Mouse (Mus musculus): ENCODE measurements around the gene E2f4. TPM values are rescaled to one million over a fixed set of nuclear protein-coding genes. Genes with fewer than 3 reads are reported as not detected.
A peak's percentile ranks its signal among the peaks of the same experiment; 100 is the strongest.

E2f4 gene
- polyA plus RNA-seq, 1 experiment from 2014 or later, result 95.8 TPM

DNA sequence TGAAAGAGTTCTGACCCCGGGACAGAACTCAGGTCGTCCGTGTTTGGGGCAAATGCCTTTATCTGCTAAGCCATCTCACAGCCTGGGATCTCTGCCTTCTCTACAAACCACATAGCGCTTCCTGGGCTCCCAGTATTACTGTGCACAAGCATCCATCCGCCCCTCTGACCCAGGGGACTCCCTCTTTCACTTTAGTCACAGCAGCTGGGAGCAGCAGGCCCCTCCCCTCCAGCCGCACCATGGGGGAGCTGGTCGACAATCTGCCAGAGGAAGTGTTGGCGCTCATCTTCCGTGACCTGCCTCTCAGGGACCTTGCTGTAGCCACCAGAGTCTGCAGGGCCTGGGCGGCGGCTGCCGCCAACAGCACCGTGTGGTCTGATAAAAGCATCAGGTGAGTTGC is 30.7 kb upstream of the E2f4 start:
- Histone ChIP-seq H3K4me2 (replicated peaks; ENCODE audit: low read depth, low read length) (no peak overlapping the region), H3K9me3 (ENCODE audit: control insufficient read depth, low read depth, low read length) (no peaks in the 10 kb centered on the region)
- no peak for ATAC-seq (ENCODE audit: insufficient number of reproducible peaks, insufficient read depth, low FRiP score, low read depth)

DNA sequence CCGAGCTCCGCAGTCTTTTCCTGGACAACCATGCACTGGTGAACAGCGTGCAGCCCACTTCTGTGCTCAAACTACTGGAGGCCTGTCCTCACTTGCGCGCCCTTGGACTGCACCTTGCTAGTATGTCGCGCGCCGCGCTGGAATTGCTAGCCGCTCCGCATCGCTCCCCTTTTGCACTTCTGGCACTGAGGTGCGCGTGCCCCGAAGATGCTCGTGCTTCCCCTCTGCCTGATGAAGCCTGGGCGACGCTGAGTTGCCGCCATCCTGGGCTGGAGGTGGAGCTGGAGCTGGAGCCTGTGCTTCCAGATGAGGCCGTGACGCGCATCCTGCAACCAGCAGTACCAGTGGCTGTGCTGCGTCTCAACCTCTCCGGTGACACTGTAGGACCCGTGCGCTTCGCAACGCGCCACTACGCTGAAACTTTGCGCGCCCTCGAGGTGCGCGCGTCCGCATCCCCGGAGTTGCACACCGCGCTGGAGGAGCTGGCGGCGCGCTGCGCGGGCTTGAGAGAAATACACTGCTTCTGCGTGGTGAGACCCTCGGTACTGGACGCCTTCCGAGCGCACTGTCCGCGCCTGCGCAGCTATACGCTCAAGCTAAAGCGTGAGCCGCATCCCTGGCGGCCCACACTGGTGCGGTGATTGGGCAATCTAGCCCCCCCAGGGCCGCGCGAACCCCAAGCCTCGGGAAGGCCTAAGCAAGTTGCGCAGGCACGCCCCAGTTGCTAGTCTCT is 29.0 kb upstream of the E2f4 start:
- H3K27me3 ChIP-seq (ENCODE audit: control insufficient read depth, insufficient read depth, low read length), result peaks cover 55% of the 10 kb centered on the region
- peak overlapping the region; percentile 76 for H3K4me2 ChIP-seq (replicated peaks; ENCODE audit: low read depth, low read length)
- under 1% methylated on average over 65 of the region's 65 CpGs for WGBS
- H3K4me3 ChIP-seq (ENCODE audit: low read depth, low read length), result peak overlapping the region; percentile 40
- H3K27ac ChIP-seq (ENCODE audit: low read length), result no peak overlapping the region
- H3K4me1 ChIP-seq (ENCODE audit: control insufficient read depth, insufficient read depth, low read length), result peaks cover 21% of the 10 kb centered on the region
- peak; percentile 38 for ATAC-seq (ENCODE audit: insufficient number of reproducible peaks, insufficient read depth, low FRiP score, low read depth)
- H3K36me3 ChIP-seq (ENCODE audit: control insufficient read depth, insufficient read depth, low read length), result no peaks in the 10 kb centered on the region
- H3K9me3 ChIP-seq (ENCODE audit: control insufficient read depth, low read depth, low read length), result no peaks in the 10 kb centered on the region
- H3K9ac ChIP-seq (replicated peaks; ENCODE audit: low read depth, low read length), result no peak overlapping the region; the same call in 1 of the 2 replicates

More for the DNA sequence above, 30.7 kb upstream of the E2f4 start:
- 26% methylated on average over 13 of the region's 13 CpGs for WGBS
- Histone ChIP-seq H3K27me3 (ENCODE audit: control insufficient read depth, insufficient read depth, low read length) (peaks cover 45% of the 10 kb centered on the region), H3K27ac (ENCODE audit: low read length) (no peak overlapping the region), H3K4me1 (ENCODE audit: control insufficient read depth, insufficient read depth, low read length) (peaks cover 21% of the 10 kb centered on the region), H3K9ac (replicated peaks; ENCODE audit: low read depth, low read length) (no peak overlapping the region), H3K4me3 (ENCODE audit: low read depth, low read length) (no peak overlapping the region), H3K36me3 (ENCODE audit: control insufficient read depth, insufficient read depth, low read length) (no peaks in the 10 kb centered on the region)

GRCm38 (mm10) chr8:105269075-105269458 is 28.4 kb upstream of the E2f4 start:
- Histone ChIP-seq H3K9me3 (ENCODE audit: control insufficient read depth, low read depth, low read length) (no peaks in the 10 kb centered on the region), H3K4me1 (ENCODE audit: control insufficient read depth, insufficient read depth, low read length) (peaks cover 21% of the 10 kb centered on the region), H3K36me3 (ENCODE audit: control insufficient read depth, insufficient read depth, low read length) (no peaks in the 10 kb centered on the region), H3K27me3 (ENCODE audit: control insufficient read depth, insufficient read depth, low read length) (peaks cover 59% of the 10 kb centered on the region), H3K27ac (ENCODE audit: low read length) (no peak overlapping the region), H3K4me2 (replicated peaks; ENCODE audit: low read depth, low read length) (peak overlapping the region; percentile 76), H3K4me3 (ENCODE audit: low read depth, low read length) (peak overlapping the region; percentile 40), H3K9ac (replicated peaks; ENCODE audit: low read depth, low read length) (0 out of 2 replicates have a peak overlapping the region, but pooled peaks have one; percentile 15)
- WGBS, result 2% methylated on average over 10 of the region's 10 CpGs
- no peak for ATAC-seq (ENCODE audit: insufficient number of reproducible peaks, insufficient read depth, low FRiP score, low read depth)

DNA sequence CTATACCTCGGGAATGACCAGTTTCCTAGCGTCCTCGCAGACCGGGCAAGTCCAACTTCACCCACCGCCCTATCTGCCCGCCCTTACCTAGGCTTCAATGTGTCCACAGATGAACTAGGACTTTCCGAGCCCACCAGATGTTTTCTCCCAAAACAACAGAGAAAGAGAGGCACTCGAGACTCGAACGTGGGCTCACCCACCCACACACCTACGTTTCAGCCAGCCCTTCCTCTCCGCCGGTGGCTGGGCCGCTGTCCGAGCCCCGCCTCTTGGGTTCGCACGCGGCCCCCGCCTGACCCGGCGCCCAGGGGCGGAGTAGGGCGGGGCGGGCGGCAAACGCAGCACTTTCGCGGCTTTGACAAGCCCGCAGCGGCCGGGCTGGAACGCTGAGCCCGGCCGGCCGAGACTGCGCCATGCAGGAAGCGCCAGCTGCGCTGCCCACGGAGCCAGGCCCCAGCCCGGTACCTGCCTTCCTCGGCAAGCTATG is 28.0 kb upstream of the E2f4 start, which contains the start of gene Hsf4:
Gene Hsf4 (plus strand): TSS at position 341 of the 487 bp plus-strand sequence.
- peak within 1 kb of the TSS; percentile 15 for H3K9ac ChIP-seq (replicated peaks; ENCODE audit: low read depth, low read length)
- no peaks in the 10 kb centered on the region for H3K36me3 ChIP-seq (ENCODE audit: control insufficient read depth, insufficient read depth, low read length)
- peaks cover 63% of the 10 kb centered on the region for H3K27me3 ChIP-seq (ENCODE audit: control insufficient read depth, insufficient read depth, low read length)
- peak; percentile 30; the same call in 1 of the 2 replicates for ATAC-seq (ENCODE audit: insufficient number of reproducible peaks, insufficient read depth, low FRiP score, low read depth)
- 1% methylated on average over 42 of the region's 42 CpGs for whole genome bisulfite sequencing
- H3K4me2 ChIP-seq (replicated peaks; ENCODE audit: low read depth, low read length), result peak within 1 kb of the TSS; percentile 76
- peak within 1 kb of the TSS; percentile 40 for H3K4me3 ChIP-seq (ENCODE audit: low read depth, low read length)
- H3K9me3 ChIP-seq (ENCODE audit: control insufficient read depth, low read depth, low read length), result no peaks in the 10 kb centered on the region
- H3K4me1 ChIP-seq (ENCODE audit: control insufficient read depth, insufficient read depth, low read length), result peaks cover 21% of the 10 kb centered on the region
- H3K27ac ChIP-seq (ENCODE audit: low read length), result no peak within 1 kb of the TSS

GRCm38 (mm10) chr8:105270101-105270915 is 27.2 kb upstream of the E2f4 start:
- Histone ChIP-seq H3K27ac (ENCODE audit: low read length) (no peak overlapping the region), H3K4me1 (ENCODE audit: control insufficient read depth, insufficient read depth, low read length) (peaks cover 19% of the 10 kb centered on the region), H3K9me3 (ENCODE audit: control insufficient read depth, low read depth, low read length) (no peaks in the 10 kb centered on the region), H3K4me2 (replicated peaks; ENCODE audit: low read depth, low read length) (peak overlapping the region; percentile 76), H3K9ac (replicated peaks; ENCODE audit: low read depth, low read length) (no peak overlapping the region), H3K36me3 (ENCODE audit: control insufficient read depth, insufficient read depth, low read length) (no peaks in the 10 kb centered on the region), H3K27me3 (ENCODE audit: control insufficient read depth, insufficient read depth, low read length) (peaks cover 71% of the 10 kb centered on the region), H3K4me3 (ENCODE audit: low read depth, low read length) (peak overlapping the region; percentile 40)
- WGBS, result 6% methylated on average over 39 of the region's 39 CpGs
- no peak for ATAC-seq (ENCODE audit: insufficient number of reproducible peaks, insufficient read depth, low FRiP score, low read depth)

DNA sequence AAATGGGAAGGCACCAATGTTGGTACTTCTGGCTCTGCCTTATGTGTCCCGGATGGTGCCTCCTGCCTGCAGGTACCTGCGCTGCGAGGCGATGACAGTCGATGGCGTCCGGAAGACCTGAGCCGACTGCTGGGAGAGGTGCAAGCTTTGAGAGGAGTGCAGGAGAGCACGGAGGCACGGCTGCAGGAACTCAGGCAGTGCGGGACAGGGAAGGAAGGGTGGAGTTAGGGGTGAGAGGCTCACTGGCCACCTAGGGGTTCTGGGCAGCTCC is 26.6 kb upstream of the E2f4 start:
- peaks cover 72% of the 10 kb centered on the region for H3K27me3 ChIP-seq (ENCODE audit: control insufficient read depth, insufficient read depth, low read length)
- WGBS, result 5% methylated on average over 11 of the region's 11 CpGs
- no peak for ATAC-seq (ENCODE audit: insufficient number of reproducible peaks, insufficient read depth, low FRiP score, low read depth)
- H3K36me3 ChIP-seq (ENCODE audit: control insufficient read depth, insufficient read depth, low read length), result no peaks in the 10 kb centered on the region
- H3K4me3 ChIP-seq (ENCODE audit: low read depth, low read length), result no peak overlapping the region
- H3K9ac ChIP-seq (replicated peaks; ENCODE audit: low read depth, low read length), result no peak overlapping the region
- H3K4me1 ChIP-seq (ENCODE audit: control insufficient read depth, insufficient read depth, low read length), result peaks cover 24% of the 10 kb centered on the region
- H3K9me3 ChIP-seq (ENCODE audit: control insufficient read depth, low read depth, low read length), result no peaks in the 10 kb centered on the region
- H3K4me2 ChIP-seq (replicated peaks; ENCODE audit: low read depth, low read length), result no peak overlapping the region; the same call in 1 of the 2 replicates
- no peak overlapping the region for H3K27ac ChIP-seq (ENCODE audit: low read length)

DNA sequence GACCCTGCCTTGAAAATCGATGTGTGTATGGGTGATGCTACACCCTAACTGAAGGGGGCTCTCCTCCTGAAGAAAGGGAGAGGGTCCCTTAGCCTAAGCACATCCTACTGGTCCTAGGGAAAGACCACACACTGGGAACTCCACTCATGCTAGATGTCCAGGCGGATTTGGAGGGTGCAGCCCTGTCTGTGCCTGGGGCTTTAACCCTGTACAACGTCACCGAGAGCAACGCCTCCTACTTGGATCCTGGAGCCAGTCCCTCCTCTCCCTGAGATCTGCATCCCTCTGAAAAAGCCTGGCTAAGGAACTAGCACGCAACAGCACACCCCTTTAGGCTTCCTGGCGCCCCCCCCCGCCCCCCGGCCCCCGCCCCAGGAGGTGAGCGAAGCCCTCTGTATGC is 22.1 kb upstream of the E2f4 start:
- 0 out of 2 replicates have a peak overlapping the region, but pooled peaks have one; percentile 21 for H3K9ac ChIP-seq (replicated peaks; ENCODE audit: low read depth, low read length)
- H3K36me3 ChIP-seq (ENCODE audit: control insufficient read depth, insufficient read depth, low read length), result no peaks in the 10 kb centered on the region
- H3K27ac ChIP-seq (ENCODE audit: low read length), result no peak overlapping the region
- H3K27me3 ChIP-seq (ENCODE audit: control insufficient read depth, insufficient read depth, low read length), result peaks cover 71% of the 10 kb centered on the region
- H3K9me3 ChIP-seq (ENCODE audit: control insufficient read depth, low read depth, low read length), result no peaks in the 10 kb centered on the region
- 10% methylated on average over 11 of the region's 11 CpGs for WGBS
- H3K4me2 ChIP-seq (replicated peaks; ENCODE audit: low read depth, low read length), result peak overlapping the region; percentile 63
- no peak for ATAC-seq (ENCODE audit: insufficient number of reproducible peaks, insufficient read depth, low FRiP score, low read depth)
- H3K4me3 ChIP-seq (ENCODE audit: low read depth, low read length), result 0 out of 2 replicates have a peak overlapping the region, but pooled peaks have one; percentile 34
- peaks cover 17% of the 10 kb centered on the region; the same call in 1 of the 2 replicates for H3K4me1 ChIP-seq (ENCODE audit: control insufficient read depth, insufficient read depth, low read length)

- no peaks in the 10 kb centered on the region for H3K36me3 ChIP-seq (ENCODE audit: control insufficient read depth, insufficient read depth, low read length)
- peaks cover 17% of the 10 kb centered on the region; the same call in 1 of the 2 replicates for H3K4me1 ChIP-seq (ENCODE audit: control insufficient read depth, insufficient read depth, low read length)
- peak within 1 kb of the TSS; percentile 34 for H3K4me3 ChIP-seq (ENCODE audit: low read depth, low read length)
- WGBS, result 8% methylated on average over 10 of the region's 10 CpGs
- H3K27ac ChIP-seq (ENCODE audit: low read length), result no peak within 1 kb of the TSS
- peaks cover 67% of the 10 kb centered on the region for H3K27me3 ChIP-seq (ENCODE audit: control insufficient read depth, insufficient read depth, low read length)
- H3K9me3 ChIP-seq (ENCODE audit: control insufficient read depth, low read depth, low read length), result no peaks in the 10 kb centered on the region
- H3K9ac ChIP-seq (replicated peaks; ENCODE audit: low read depth, low read length), result peak within 1 kb of the TSS; percentile 21; the same call in 1 of the 2 replicates
- ATAC-seq (ENCODE audit: insufficient number of reproducible peaks, insufficient read depth, low FRiP score, low read depth), result no peak
- H3K4me2 ChIP-seq (replicated peaks; ENCODE audit: low read depth, low read length), result peak within 1 kb of the TSS; percentile 63
Measured at GRCm38 (mm10) chr8:105275840-105276239, 21.6 kb upstream of the E2f4 start, which contains the start of gene Nol3. Gene Nol3, plus strand, starts transcription at chr8:105276140.

Measured in stomach, embryonic 14.5 days (tissue).